Mouse (Mus musculus): ENCODE data around the gene Wdr6. TPM values are rescaled to one million over a fixed set of nuclear protein-coding genes. Genes with fewer than 3 reads are reported as not detected.
A peak's percentile ranks its signal among the peaks of the same experiment; 100 is the strongest.

Wdr6 gene
- polyA plus RNA-seq, 1 experiment from 2014 or later = 82.0 TPM

GRCm38 (mm10) chr9:108546875-108547274 lies 31.7 kb downstream of the Wdr6 start:
- no peaks in the 10 kb centered on the region for H3K27me3 ChIP-seq (ENCODE audit: control insufficient read depth, insufficient read depth, low read length)
- peaks cover 27% of the 10 kb centered on the region for H3K36me3 ChIP-seq (ENCODE audit: control insufficient read depth, insufficient read depth, low read length)
- no peak overlapping the region for H3K4me2 ChIP-seq (ENCODE audit: low read depth, low read length)
- WGBS = 91% methylated on average over 1 of the region's 1 CpGs
- H3K27ac ChIP-seq (ENCODE audit: low read length) = no peak overlapping the region
- no peak for ATAC-seq (ENCODE audit: insufficient read depth, low FRiP score)
- H3K9me3 ChIP-seq (replicated peaks; ENCODE audit: control insufficient read depth, low read length) = no peaks in the 10 kb centered on the region
- no peaks in the 10 kb centered on the region for H3K4me1 ChIP-seq (ENCODE audit: control insufficient read depth, insufficient read depth, low read length)
- H3K4me3 ChIP-seq (replicated peaks; ENCODE audit: low read length) = no peak overlapping the region
- no peak overlapping the region for H3K9ac ChIP-seq (ENCODE audit: low read length)

- no peaks in the 10 kb centered on the region for H3K27me3 ChIP-seq (ENCODE audit: control insufficient read depth, insufficient read depth, low read length)
- H3K27ac ChIP-seq (ENCODE audit: low read length) = no peak overlapping the region
- no peaks in the 10 kb centered on the region for H3K4me1 ChIP-seq (ENCODE audit: control insufficient read depth, insufficient read depth, low read length)
- WGBS = 94% methylated on average over 3 of the region's 3 CpGs
- peaks cover 35% of the 10 kb centered on the region for H3K36me3 ChIP-seq (ENCODE audit: control insufficient read depth, insufficient read depth, low read length)
- no peak overlapping the region for H3K9ac ChIP-seq (ENCODE audit: low read length)
- H3K4me3 ChIP-seq (replicated peaks; ENCODE audit: low read length) = no peak overlapping the region
- H3K4me2 ChIP-seq (ENCODE audit: low read depth, low read length) = no peak overlapping the region
- ATAC-seq (ENCODE audit: insufficient read depth, low FRiP score) = no peak
- no peaks in the 10 kb centered on the region for H3K9me3 ChIP-seq (replicated peaks; ENCODE audit: control insufficient read depth, low read length)
Observed at GRCm38 (mm10) chr9:108545986-108546385, 32.6 kb downstream of the Wdr6 start.

GRCm38 (mm10) chr9:108540846-108541245 lies 37.7 kb downstream of the Wdr6 start:
- Histone ChIP-seq H3K4me2 (ENCODE audit: low read depth, low read length) (no peak overlapping the region), H3K27me3 (ENCODE audit: control insufficient read depth, insufficient read depth, low read length) (no peaks in the 10 kb centered on the region), H3K36me3 (ENCODE audit: control insufficient read depth, insufficient read depth, low read length) (peaks cover 34% of the 10 kb centered on the region), H3K4me1 (ENCODE audit: control insufficient read depth, insufficient read depth, low read length) (no peaks in the 10 kb centered on the region), H3K27ac (ENCODE audit: low read length) (no peak overlapping the region), H3K9ac (ENCODE audit: low read length) (no peak overlapping the region), H3K9me3 (replicated peaks; ENCODE audit: control insufficient read depth, low read length) (no peaks in the 10 kb centered on the region), H3K4me3 (replicated peaks; ENCODE audit: low read length) (no peak overlapping the region)
- no peak for ATAC-seq (ENCODE audit: insufficient read depth, low FRiP score)

- H3K4me2 ChIP-seq (ENCODE audit: low read depth, low read length) = no peak overlapping the region
- H3K9me3 ChIP-seq (replicated peaks; ENCODE audit: control insufficient read depth, low read length) = no peaks in the 10 kb centered on the region
- no peak overlapping the region for H3K27ac ChIP-seq (ENCODE audit: low read length)
- H3K4me1 ChIP-seq (ENCODE audit: control insufficient read depth, insufficient read depth, low read length) = no peaks in the 10 kb centered on the region
- no peak overlapping the region for H3K4me3 ChIP-seq (replicated peaks; ENCODE audit: low read length)
- WGBS = 90% methylated on average over 1 of the region's 1 CpGs
- no peak overlapping the region for H3K9ac ChIP-seq (ENCODE audit: low read length)
- H3K36me3 ChIP-seq (ENCODE audit: control insufficient read depth, insufficient read depth, low read length) = peaks cover 48% of the 10 kb centered on the region
- ATAC-seq (ENCODE audit: insufficient read depth, low FRiP score) = no peak
- no peaks in the 10 kb centered on the region for H3K27me3 ChIP-seq (ENCODE audit: control insufficient read depth, insufficient read depth, low read length)
Observed at GRCm38 (mm10) chr9:108531496-108531895, 47.0 kb downstream of the Wdr6 start.

- Histone ChIP-seq H3K36me3 (ENCODE audit: control insufficient read depth, insufficient read depth, low read length) (peaks cover 47% of the 10 kb centered on the region), H3K27ac (ENCODE audit: low read length) (no peak overlapping the region), H3K4me3 (replicated peaks; ENCODE audit: low read length) (no peak overlapping the region), H3K4me1 (ENCODE audit: control insufficient read depth, insufficient read depth, low read length) (no peaks in the 10 kb centered on the region), H3K9me3 (replicated peaks; ENCODE audit: control insufficient read depth, low read length) (no peaks in the 10 kb centered on the region), H3K27me3 (ENCODE audit: control insufficient read depth, insufficient read depth, low read length) (no peaks in the 10 kb centered on the region), H3K9ac (ENCODE audit: low read length) (no peak overlapping the region), H3K4me2 (ENCODE audit: low read depth, low read length) (no peak overlapping the region)
- 83% methylated on average over 1 of the region's 1 CpGs for WGBS
- no peak for ATAC-seq (ENCODE audit: insufficient read depth, low FRiP score)
Observed at GRCm38 (mm10) chr9:108530954-108531353, 47.6 kb downstream of the Wdr6 start.

GRCm38 (mm10) chr9:108525400-108525799 lies 53.1 kb downstream of the Wdr6 start:
- Histone ChIP-seq H3K27me3 (ENCODE audit: control insufficient read depth, insufficient read depth, low read length) (no peaks in the 10 kb centered on the region), H3K36me3 (ENCODE audit: control insufficient read depth, insufficient read depth, low read length) (peaks cover 20% of the 10 kb centered on the region), H3K9me3 (replicated peaks; ENCODE audit: control insufficient read depth, low read length) (no peaks in the 10 kb centered on the region), H3K4me1 (ENCODE audit: control insufficient read depth, insufficient read depth, low read length) (no peaks in the 10 kb centered on the region), H3K27ac (ENCODE audit: low read length) (no peak overlapping the region), H3K9ac (ENCODE audit: low read length) (no peak overlapping the region), H3K4me3 (replicated peaks; ENCODE audit: low read length) (no peak overlapping the region), H3K4me2 (ENCODE audit: low read depth, low read length) (no peak overlapping the region)
- ATAC-seq (ENCODE audit: insufficient read depth, low FRiP score) = no peak
- WGBS = 78% methylated on average over 3 of the region's 3 CpGs

GRCm38 (mm10) chr9:108523341-108523740 lies 55.2 kb downstream of the Wdr6 start:
- Histone ChIP-seq H3K9me3 (replicated peaks; ENCODE audit: control insufficient read depth, low read length) (no peaks in the 10 kb centered on the region), H3K4me2 (ENCODE audit: low read depth, low read length) (no peak overlapping the region), H3K27ac (ENCODE audit: low read length) (no peak overlapping the region), H3K36me3 (ENCODE audit: control insufficient read depth, insufficient read depth, low read length) (0 out of 2 replicates have a peak, but pooled peaks cover 3% of the 10 kb centered on the region), H3K4me3 (replicated peaks; ENCODE audit: low read length) (no peak overlapping the region), H3K4me1 (ENCODE audit: control insufficient read depth, insufficient read depth, low read length) (peaks cover 8% of the 10 kb centered on the region), H3K9ac (ENCODE audit: low read length) (no peak overlapping the region), H3K27me3 (ENCODE audit: control insufficient read depth, insufficient read depth, low read length) (no peaks in the 10 kb centered on the region)
- ATAC-seq (ENCODE audit: insufficient read depth, low FRiP score) = no peak
- 96% methylated on average over 4 of the region's 4 CpGs for WGBS

MicroRNAs within 50 kb of the gene (microRNA counts, 519-probe panel; counts per million panel counts)
- microRNA mmu-miR-191 (3,085 counts per million, percentile 71 among the panel's probes with 10 or more counts), microRNA mmu-miR-425 (2,829 counts per million, percentile 64 among the panel's probes with 10 or more counts)

Small RNA genes lying within 50 kb of the gene (microRNA-seq; reads per million reads assigned to microRNA genes)
- gene Gm24083 = not detected
- gene Mir191 = not detected
- 1,815 reads per million, percentile 82 among the genes with 10 or more reads in this experiment for gene Mir425

Other genes starting within 250 kb of the Wdr6 start
- 1,034 and 1,067 TPM in 2 replicates for gene Gpx1, start 239.8 kb downstream of the Wdr6 start, polyA plus RNA-seq (2015; fragmentation: Nextera tagmentation; extraction: Ambion mirVana)
- 92.7 and 113 TPM in 2 replicates for gene Usp4, start 230.9 kb downstream of the Wdr6 start, polyA plus RNA-seq (2015; fragmentation: Nextera tagmentation; extraction: Ambion mirVana)
- 0.50 and 0.70 TPM in 2 replicates for gene 1700102P08Rik, start 185.9 kb downstream of the Wdr6 start, polyA plus RNA-seq (2015; fragmentation: Nextera tagmentation; extraction: Ambion mirVana)
- gene Ccdc36, start 150.3 kb downstream of the Wdr6 start, polyA plus RNA-seq (2015; fragmentation: Nextera tagmentation; extraction: Ambion mirVana) = 1.3 and 1.9 TPM in 2 replicates
- gene BC048562, start 142.3 kb downstream of the Wdr6 start, polyA plus RNA-seq (2015; fragmentation: Nextera tagmentation; extraction: Ambion mirVana) = not detected in 2 replicates
- 51.6 and 55.7 TPM in 2 replicates for gene Ccdc71, start 118.2 kb downstream of the Wdr6 start, polyA plus RNA-seq (2015; fragmentation: Nextera tagmentation; extraction: Ambion mirVana)
- gene Klhdc8b, start 117.2 kb downstream of the Wdr6 start, polyA plus RNA-seq (2015; fragmentation: Nextera tagmentation; extraction: Ambion mirVana) = 63.4 and 67.5 TPM in 2 replicates
- gene Lamb2, start 99.0 kb downstream of the Wdr6 start, polyA plus RNA-seq (2015; fragmentation: Nextera tagmentation; extraction: Ambion mirVana) = 61.4 and 68.7 TPM in 2 replicates
- 41.1 and 49.5 TPM in 2 replicates for gene Usp19, start 88.1 kb downstream of the Wdr6 start, polyA plus RNA-seq (2015; fragmentation: Nextera tagmentation; extraction: Ambion mirVana)
- 106 and 127 TPM in 2 replicates for gene Qars, start 71.0 kb downstream of the Wdr6 start, polyA plus RNA-seq (2015; fragmentation: Nextera tagmentation; extraction: Ambion mirVana)
- gene Qrich1, start 61.9 kb downstream of the Wdr6 start, polyA plus RNA-seq (2015; fragmentation: Nextera tagmentation; extraction: Ambion mirVana) = 95.4 and 97.1 TPM in 2 replicates
- 134 and 147 TPM in 2 replicates for gene Impdh2, start 18.5 kb downstream of the Wdr6 start, polyA plus RNA-seq (2015; fragmentation: Nextera tagmentation; extraction: Ambion mirVana)
- 27.9 and 38.5 TPM in 2 replicates for gene Ndufaf3, start 11.3 kb downstream of the Wdr6 start, polyA plus RNA-seq (2015; fragmentation: Nextera tagmentation; extraction: Ambion mirVana)
- 112 and 137 TPM in 2 replicates for gene Dalrd3, start 8.9 kb downstream of the Wdr6 start, polyA plus RNA-seq (2015; fragmentation: Nextera tagmentation; extraction: Ambion mirVana)
- 5.6 and 7.9 TPM in 2 replicates for gene P4htm, start 18.9 kb upstream of the Wdr6 start, polyA plus RNA-seq (2015; fragmentation: Nextera tagmentation; extraction: Ambion mirVana)
- 45.5 and 50.8 TPM in 2 replicates for gene Arih2, start 70.6 kb upstream of the Wdr6 start, polyA plus RNA-seq (2015; fragmentation: Nextera tagmentation; extraction: Ambion mirVana)
- gene Slc25a20, start 83.3 kb upstream of the Wdr6 start, polyA plus RNA-seq (2015; fragmentation: Nextera tagmentation; extraction: Ambion mirVana) = 47.7 and 47.8 TPM in 2 replicates
- gene Prkar2a, start 110.6 kb upstream of the Wdr6 start, polyA plus RNA-seq (2015; fragmentation: Nextera tagmentation; extraction: Ambion mirVana) = 19.7 and 23.4 TPM in 2 replicates
- gene Ip6k2, start 205.1 kb upstream of the Wdr6 start, polyA plus RNA-seq (2015; fragmentation: Nextera tagmentation; extraction: Ambion mirVana) = 64.8 and 65.3 TPM in 2 replicates
- gene Nckipsd, start 229.6 kb upstream of the Wdr6 start, polyA plus RNA-seq (2015; fragmentation: Nextera tagmentation; extraction: Ambion mirVana) = 13.7 and 14.2 TPM in 2 replicates
- 0.74 and 1.0 TPM in 2 replicates for gene Celsr3, start 247.6 kb upstream of the Wdr6 start, polyA plus RNA-seq (2015; fragmentation: Nextera tagmentation; extraction: Ambion mirVana)